Mouse (Mus musculus) heart, postnatal 0 days (tissue): ENCODE data around the gene Epha2.

Experiments used
- CTCF ChIP-seq: IDR thresholded peaks from 2 replicates; pipeline ENCODE4 v1.5.1; 2016; ENCODE audit warnings: antibody characterized with exemption, control low read depth, low read depth
- EP300 ChIP-seq: IDR thresholded peaks from 2 replicates; pipeline ENCODE4 v1.6.1; 2016; ENCODE audit warnings: antibody characterized with exemption, low read depth

- TF ChIP-seq EP300: no peak
- TF ChIP-seq CTCF: no peak
Measured at GRCm38 (mm10) chr4:141348616-141349015, 47.6 kb downstream of the Epha2 start.
